Mouse (Mus musculus) stomach, postnatal 0 days (tissue): Measurements from ENCODE around the gene Enpp4.

Source experiments
- CTCF ChIP-seq: IDR thresholded peaks from 2 replicates; pipeline ENCODE4 v1.5.1; 2016; ENCODE audit warnings: antibody characterized with exemption, low read depth, mild to moderate bottlenecking, moderate library complexity
- EP300 ChIP-seq: optimal IDR thresholded peaks from 2 replicates; pipeline ENCODE3; 2016; ENCODE audit warnings: antibody characterized with exemption

DNA sequence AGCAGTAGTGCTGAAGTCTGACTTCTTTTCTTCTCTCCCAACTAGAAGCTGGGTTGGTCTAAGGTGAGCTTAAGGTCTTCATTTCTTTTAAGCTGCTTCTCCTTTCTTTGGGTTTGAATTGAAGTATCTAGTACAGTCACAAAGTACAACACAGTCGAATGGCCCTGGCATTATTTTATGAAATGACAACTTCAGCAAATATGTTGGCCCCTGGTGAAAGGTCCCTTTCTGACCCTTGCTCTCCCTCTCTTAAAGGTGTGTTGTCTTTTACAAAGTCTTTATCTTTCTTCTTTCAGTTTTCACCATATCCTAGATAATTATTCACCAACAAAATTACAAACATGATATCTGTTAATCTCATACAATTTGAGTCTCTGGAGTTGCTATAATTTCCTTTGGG lies 40.2 kb upstream of the Enpp4 start:
- TF ChIP-seq CTCF (no peak), EP300 (no peak)
